Mouse (Mus musculus): ENCODE measurements around the gene Gm20716.
A peak's percentile ranks its signal among the peaks of the same experiment; 100 is the strongest.

DNA sequence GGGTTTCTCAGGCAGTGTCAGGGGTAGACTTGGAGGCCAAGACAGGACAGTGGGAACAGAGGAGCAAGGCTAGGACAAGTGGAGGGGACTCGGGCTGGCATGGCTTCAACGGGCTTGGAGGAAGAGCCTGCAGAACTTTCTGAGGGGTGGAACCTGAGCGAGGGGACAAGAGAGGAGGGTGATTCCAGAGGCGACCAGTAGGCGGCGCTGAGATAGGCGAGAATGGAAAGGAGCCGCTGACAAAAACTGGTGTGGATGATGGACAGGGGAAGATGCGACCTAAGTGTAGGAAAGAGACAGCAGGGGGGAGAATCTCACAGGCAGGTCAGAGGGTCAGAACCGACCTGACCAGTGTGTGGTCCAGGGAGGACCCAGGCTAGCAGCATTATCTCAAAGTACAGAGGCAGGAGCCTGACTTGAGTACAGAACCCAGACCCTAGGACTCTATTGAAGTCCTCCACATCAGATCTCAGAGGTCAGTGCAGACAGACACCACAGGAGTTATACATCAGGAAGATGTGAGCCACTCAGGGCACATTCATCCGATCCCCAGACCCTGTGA lies 44.3 kb upstream of the Gm20716 start:
- TF ChIP-seq CTCF (IDR thresholded peaks at IDR 0.05; ENCODE audit: extremely low read depth, insufficient read length, insufficient replicate concordance, low read depth, low read length) (peak; percentile 93; the same call in 1 of the 2 replicates), POLR2A (IDR thresholded peaks at IDR 0.05; ENCODE audit: low read depth, low read length) (no peak)
